Mouse (Mus musculus) kidney, embryonic 14.5 days (tissue): ENCODE results near the gene Zswim4. TPM values are rescaled to one million over a fixed set of nuclear protein-coding genes. Genes with fewer than 3 reads are reported as not detected.

Experiments
- ATAC-seq: fragments of 200-750 bp; cut with Nextera tagmentation; 2 replicates; pipeline ENCODE4 v1.8.0; 2017; ENCODE audit warnings: moderate number of reproducible peaks, mild to moderate bottlenecking, moderate TSS enrichment, moderate library complexity; ENCODE audit not compliant: low FRiP score, low TSS enrichment
- H3K27ac ChIP-seq: fragments of 300-500 bp; sonication (generic); 2 replicates; pipeline ENCODE4 v1.5.1; 2014; ENCODE audit warnings: low read depth, mild to moderate bottlenecking, low read length, moderate library complexity, mixed read lengths
- H3K27me3 ChIP-seq: fragments of 300-500 bp; sonication (generic); 2 replicates; pipeline ENCODE4 v1.6.1; 2014; ENCODE audit warnings: mild to moderate bottlenecking, low read length; ENCODE audit not compliant: control insufficient read depth, insufficient read depth
- H3K36me3 ChIP-seq: fragments of 300-500 bp; sonication (generic); 2 replicates; pipeline ENCODE4 v1.6.1; 2014; ENCODE audit warnings: low read length, mixed read lengths; ENCODE audit not compliant: control insufficient read depth, insufficient read depth
- H3K4me1 ChIP-seq: fragments of 300-500 bp; sonication (generic); 2 replicates; pipeline ENCODE4 v1.6.1; 2014; ENCODE audit warnings: low read length, mixed read lengths; ENCODE audit not compliant: control insufficient read depth, insufficient read depth
- H3K4me2 ChIP-seq: fragments of 300-500 bp; sonication (generic); replicated peaks from 2 replicates; pipeline ENCODE4 v1.6.1; 2014; ENCODE audit warnings: low read depth, mild to moderate bottlenecking, low read length
- H3K4me3 ChIP-seq: fragments of 300-500 bp; sonication (generic); 2 replicates; pipeline ENCODE4 v1.5.1; 2014; ENCODE audit warnings: mild to moderate bottlenecking, low read length
- H3K9ac ChIP-seq: fragments of 300-500 bp; sonication (generic); 2 replicates; pipeline ENCODE4 v1.6.1; 2014; ENCODE audit warnings: low read depth, mild to moderate bottlenecking, low read length, moderate library complexity
- H3K9me3 ChIP-seq: fragments of 300-500 bp; sonication (generic); 2 replicates; pipeline ENCODE4 v1.6.1; 2016; ENCODE audit warnings: low read length; ENCODE audit not compliant: control insufficient read depth
- WGBS: fragments of 180-500 bp; shearing (Covaris S2); extraction: QIAGEN DNeasy Blood & Tissue Kit; methylation state at CpG from one replicate; pipeline ENCODE4 v1.1.7; 2014; 5-methylcytosine and 5-hydroxymethylcytosine counted together
- polyA plus RNA-seq: library from polyadenylated mRNA; unstranded; fragments of >200 nt; fragmentation: Nextera tagmentation; extraction: Ambion mirVana; gene quantifications from 2 replicates; pipeline ENCODE4 v1.2.1, GENCODE M21; 2014

Zswim4 gene
- polyA plus RNA-seq, 1 experiment from 2014 or later = 15.7 TPM

DNA sequence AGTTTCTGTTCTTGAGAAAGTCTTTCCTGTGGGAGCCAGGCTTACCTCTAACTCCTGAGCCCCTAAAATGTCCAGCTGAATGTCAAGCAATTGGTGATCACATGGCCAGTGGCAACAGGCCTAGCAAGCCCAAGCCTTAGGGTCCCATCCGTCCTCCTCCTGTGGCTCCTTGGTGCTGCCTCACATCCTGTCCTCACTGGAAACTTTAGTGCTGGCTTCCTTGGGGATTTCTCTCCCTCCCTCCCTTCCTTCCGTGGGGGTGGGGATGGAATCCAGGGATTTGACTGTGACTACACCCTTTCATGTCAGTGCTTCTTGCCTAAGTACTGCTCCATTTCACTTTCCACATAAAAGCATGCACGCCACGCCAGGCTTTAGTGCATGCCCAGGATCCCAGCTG lies 47.3 kb downstream of the Zswim4 start:
- Histone ChIP-seq H3K9me3 (no peaks in the 10 kb centered on the region), H3K27ac (no peak overlapping the region)

DNA sequence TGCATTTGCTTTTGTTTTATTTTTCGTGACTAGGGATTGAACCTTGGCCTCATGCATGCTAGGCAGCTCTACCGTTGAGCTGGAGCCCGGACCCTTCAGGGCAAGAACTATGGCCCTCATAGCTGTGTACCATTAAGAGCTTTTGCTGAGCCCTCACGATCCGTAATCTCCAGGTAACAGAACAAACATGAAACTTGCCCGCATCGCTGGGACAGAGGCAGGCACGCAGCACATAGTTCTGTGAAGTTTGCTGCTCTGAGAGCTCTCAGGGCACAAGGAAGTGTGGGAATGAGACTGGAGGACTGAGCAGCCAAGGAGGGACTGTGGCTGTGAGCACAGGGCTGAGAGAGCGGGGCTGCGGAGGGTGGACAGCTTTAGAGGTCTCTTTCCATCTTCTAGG lies 48.2 kb downstream of the Zswim4 start:
- ATAC-seq = no peak
- WGBS = 82% methylated on average over 10 of the region's 10 CpGs
- Histone ChIP-seq H3K27ac (no peak overlapping the region), H3K4me2 (no peak overlapping the region), H3K9ac (no peak overlapping the region), H3K36me3 (no peaks in the 10 kb centered on the region), H3K4me1 (peaks cover 14% of the 10 kb centered on the region; the same call in 1 of the 2 replicates), H3K4me3 (no peak overlapping the region), H3K27me3 (no peaks in the 10 kb centered on the region; the same call in 1 of the 2 replicates), H3K9me3 (no peaks in the 10 kb centered on the region)

More for the DNA sequence above, 47.3 kb downstream of the Zswim4 start:
- WGBS = 41% methylated on average over 4 of the region's 4 CpGs
- Histone ChIP-seq H3K4me2 (no peak overlapping the region), H3K27me3 (no peaks in the 10 kb centered on the region; the same call in 1 of the 2 replicates), H3K4me3 (no peak overlapping the region), H3K36me3 (no peaks in the 10 kb centered on the region), H3K9ac (no peak overlapping the region), H3K4me1 (peaks cover 9% of the 10 kb centered on the region; the same call in 1 of the 2 replicates)
- no peak for ATAC-seq

DNA sequence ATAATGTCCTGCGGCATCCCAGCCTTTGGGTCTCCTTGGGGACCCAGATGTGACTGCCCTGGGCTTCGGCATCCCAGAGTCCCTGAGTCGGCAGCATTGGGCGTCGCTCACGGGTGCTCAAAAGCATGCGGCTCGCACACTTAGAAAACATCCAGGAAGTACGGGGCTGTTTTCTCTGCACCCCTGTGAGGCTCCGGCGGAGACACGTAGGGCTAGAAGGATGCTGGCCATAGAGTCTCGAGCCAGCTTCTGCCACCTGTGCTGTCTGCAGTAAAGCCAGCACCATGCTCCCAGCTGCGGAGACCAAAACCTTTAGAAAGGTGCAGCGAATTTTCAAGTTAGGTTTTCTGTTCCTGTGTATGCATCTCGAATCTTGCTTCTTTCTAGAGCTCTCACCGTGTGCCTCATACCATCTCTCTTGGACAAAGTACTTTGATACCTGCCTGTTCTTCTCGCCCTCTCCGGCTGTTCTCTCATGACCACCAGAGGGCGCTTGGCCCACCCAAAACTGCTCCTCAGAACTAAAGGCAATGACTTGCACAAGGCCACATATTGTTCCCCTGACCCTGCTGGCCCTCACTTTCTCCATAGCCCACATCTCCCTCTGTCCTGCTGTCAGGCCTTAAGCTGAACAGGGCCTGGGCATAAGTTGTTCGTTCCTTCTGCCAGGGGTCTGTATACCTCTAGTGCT lies 49.6 kb downstream of the Zswim4 start:
- peak overlapping the region; percentile 32 for H3K4me3 ChIP-seq
- 3% methylated on average over 21 of the region's 21 CpGs for WGBS
- H3K36me3 ChIP-seq = no peaks in the 10 kb centered on the region
- peak overlapping the region; percentile 52 for H3K4me2 ChIP-seq
- ATAC-seq = no peak
- no peaks in the 10 kb centered on the region; the same call in 1 of the 2 replicates for H3K27me3 ChIP-seq
- peak overlapping the region; percentile 19 for H3K9ac ChIP-seq
- no peak overlapping the region for H3K27ac ChIP-seq
- H3K4me1 ChIP-seq = peaks cover 19% of the 10 kb centered on the region; the same call in 1 of the 2 replicates
- H3K9me3 ChIP-seq = no peaks in the 10 kb centered on the region

DNA sequence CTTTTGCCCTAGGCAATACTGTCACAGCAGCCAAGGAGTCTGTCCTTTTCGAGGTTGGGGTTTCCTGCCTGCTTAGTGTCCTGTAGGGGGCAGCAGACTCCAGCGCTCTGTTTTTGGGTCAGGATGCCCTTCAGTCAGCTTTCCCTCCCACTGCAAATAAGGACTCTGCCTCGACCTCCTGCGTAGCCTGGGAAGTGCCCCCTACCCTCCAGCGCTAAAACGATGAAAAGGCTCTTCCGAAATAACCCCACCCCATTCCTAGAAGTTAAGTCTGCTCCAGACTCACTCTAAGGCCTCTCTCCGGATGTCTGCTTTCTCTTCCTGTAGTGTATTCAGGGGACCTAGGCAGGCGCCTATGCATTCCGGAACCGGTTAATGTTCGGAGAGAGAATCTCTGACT lies 50.3 kb downstream of the Zswim4 start:
- whole genome bisulfite sequencing = 2% methylated on average over 12 of the region's 12 CpGs
- Histone ChIP-seq H3K4me2 (peak overlapping the region; percentile 52), H3K9ac (peak overlapping the region; percentile 19; the same call in 1 of the 2 replicates), H3K4me1 (peaks cover 17% of the 10 kb centered on the region), H3K9me3 (no peaks in the 10 kb centered on the region), H3K27ac (no peak overlapping the region), H3K27me3 (no peaks in the 10 kb centered on the region; the same call in 1 of the 2 replicates), H3K4me3 (peak overlapping the region; percentile 32), H3K36me3 (no peaks in the 10 kb centered on the region)
- peak; percentile 23; the same call in 1 of the 2 replicates for ATAC-seq

DNA sequence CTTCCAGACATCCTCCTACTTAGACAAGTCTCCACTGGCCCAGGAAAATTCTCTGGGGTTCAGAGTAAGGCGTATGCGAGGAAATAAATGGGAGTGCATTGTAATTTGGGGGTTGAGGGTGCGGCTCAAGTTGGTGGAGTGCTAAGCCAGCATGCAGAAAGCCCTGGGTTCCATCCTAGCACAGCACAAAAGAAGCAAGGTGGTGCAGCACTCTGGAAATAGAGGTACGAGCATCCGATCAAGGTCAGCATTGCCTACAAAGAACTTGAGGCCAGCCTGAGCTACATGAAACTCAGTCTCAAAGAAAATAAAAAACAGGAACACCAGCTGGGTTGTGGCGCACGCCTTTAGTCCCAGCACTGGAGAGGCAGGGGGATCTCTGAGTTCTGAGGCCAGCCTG lies 51.7 kb downstream of the Zswim4 start, which contains the start of gene Nanos3:
Gene Nanos3, minus strand, starts transcription at position 101 of the 400 bp plus-strand sequence.
- H3K27me3 ChIP-seq = no peaks in the 10 kb centered on the region; the same call in 1 of the 2 replicates
- no peak for ATAC-seq
- H3K4me1 ChIP-seq = peaks cover 32% of the 10 kb centered on the region
- H3K36me3 ChIP-seq = no peaks in the 10 kb centered on the region
- peak within 1 kb of the TSS; percentile 75 for H3K4me3 ChIP-seq
- H3K4me2 ChIP-seq = peak within 1 kb of the TSS; percentile 84
- H3K27ac ChIP-seq = peak within 1 kb of the TSS; percentile 94
- no peaks in the 10 kb centered on the region for H3K9me3 ChIP-seq
- peak within 1 kb of the TSS; percentile 99 for H3K9ac ChIP-seq
- 97% methylated on average over 7 of the region's 7 CpGs for WGBS

DNA sequence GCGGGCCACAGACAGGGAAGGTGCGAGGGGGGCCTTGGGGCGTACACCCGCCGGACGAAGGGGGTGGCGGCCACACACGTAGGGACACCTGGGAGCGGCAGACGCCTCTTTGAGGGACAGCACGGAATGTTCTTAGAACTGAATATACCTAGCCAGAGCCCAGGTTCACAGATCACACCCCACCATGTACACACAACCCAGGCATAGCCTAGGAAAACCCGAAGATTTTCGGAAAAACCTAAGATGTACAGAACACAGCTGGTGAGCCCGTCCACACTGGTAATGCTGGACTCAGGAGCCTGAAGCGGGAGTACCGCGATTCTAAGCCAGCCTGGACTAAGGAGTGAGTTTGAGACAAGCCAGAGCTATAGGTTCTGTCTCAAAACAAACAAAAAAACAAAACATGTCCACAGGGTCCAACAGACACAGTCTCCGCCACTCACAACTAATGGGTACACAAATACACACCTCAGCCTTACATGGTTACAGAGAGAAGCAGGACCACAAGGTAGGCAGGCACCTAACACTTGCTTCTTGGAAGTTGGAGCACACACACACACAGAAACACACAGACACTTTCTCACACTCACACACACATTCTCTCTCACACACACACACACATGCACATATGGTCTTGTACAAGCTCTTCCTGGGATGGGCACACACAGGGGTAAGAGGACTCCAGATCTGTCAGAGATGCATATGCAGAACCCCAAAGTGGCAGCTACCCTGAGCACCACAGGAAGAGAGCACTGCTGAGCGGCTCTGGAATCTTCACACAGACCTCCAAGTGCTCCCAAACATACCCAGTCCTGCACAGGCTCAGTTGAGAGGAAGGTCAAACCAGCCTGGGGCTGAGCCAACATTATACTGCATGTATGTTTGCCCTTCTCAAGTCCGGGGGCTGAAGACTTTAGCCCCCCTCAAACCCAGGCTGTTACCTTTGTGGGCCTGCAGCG lies 52.5 kb downstream of the Zswim4 start:
- no peaks in the 10 kb centered on the region; the same call in 1 of the 2 replicates for H3K27me3 ChIP-seq
- H3K27ac ChIP-seq = peak overlapping the region; percentile 94
- H3K36me3 ChIP-seq = no peaks in the 10 kb centered on the region
- no peaks in the 10 kb centered on the region for H3K9me3 ChIP-seq
- peak overlapping the region; percentile 99 for H3K9ac ChIP-seq
- H3K4me2 ChIP-seq = peak overlapping the region; percentile 84
- peak overlapping the region; percentile 75 for H3K4me3 ChIP-seq
- WGBS = 18% methylated on average over 21 of the region's 21 CpGs
- peaks cover 39% of the 10 kb centered on the region for H3K4me1 ChIP-seq
- ATAC-seq = no peak

DNA sequence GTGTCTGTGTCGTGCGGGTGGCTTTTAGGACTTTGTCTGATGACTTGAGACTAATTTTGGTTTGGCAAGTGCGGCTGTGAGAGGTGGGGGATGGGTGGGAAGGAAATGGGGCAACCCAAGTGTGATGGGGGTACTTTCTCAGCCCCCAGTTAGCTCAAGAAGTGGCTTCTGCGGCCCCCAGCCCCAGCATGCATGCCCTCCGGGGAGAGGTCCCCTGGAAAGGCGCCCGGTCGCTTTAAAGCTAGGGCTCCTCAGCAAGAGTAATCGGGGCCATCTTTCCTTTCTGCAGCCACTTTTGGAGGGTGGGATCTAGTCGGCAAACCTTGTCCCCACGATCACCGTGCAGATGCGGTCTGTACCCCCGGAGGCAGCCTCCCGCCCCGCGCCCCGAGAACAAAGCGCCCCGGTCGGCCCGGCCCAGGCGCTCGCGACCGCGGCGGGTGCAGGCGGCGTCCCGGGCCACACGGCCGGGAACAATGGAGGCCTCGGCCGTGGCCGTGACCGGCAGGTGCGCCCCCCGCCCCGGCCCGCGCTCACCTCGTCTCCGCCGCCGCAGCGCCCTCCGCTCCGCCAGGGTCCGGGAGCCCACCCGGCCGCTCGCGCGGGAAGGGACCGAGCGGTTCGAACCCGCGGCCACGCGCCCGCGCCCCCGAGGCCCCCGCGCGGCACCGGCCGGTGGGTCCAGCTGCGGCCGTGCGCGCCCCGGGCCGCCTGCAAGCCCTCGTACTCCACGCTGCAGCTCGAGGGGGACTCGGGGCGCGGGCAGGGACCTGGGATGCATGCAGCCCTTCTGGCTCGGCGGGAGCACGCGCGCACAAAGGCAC lies 53.4 kb downstream of the Zswim4 start:
- peak; percentile 25 for ATAC-seq
- H3K27ac ChIP-seq = peak overlapping the region; percentile 94

DNA sequence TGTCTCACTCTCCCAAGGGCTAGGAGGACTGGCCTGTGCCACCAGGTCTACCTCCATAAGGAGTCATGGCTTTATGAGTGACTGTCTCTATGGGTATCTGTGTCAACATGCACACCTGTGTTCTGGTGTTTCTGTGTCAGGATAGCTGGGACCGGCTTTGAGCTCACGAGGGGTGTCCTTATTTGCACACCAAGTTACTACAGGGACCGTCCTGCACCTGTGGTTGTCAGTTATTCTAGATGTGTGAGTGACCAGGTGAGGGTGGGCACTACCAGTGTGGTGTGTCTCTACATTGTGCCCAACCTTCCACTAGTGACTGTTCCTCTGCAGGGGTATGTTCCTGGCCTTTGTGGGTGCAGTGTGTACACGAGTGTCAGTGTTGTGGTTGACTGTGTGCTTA lies 54.0 kb downstream of the Zswim4 start:
- ATAC-seq = no peak
- H3K4me1 ChIP-seq = peaks cover 39% of the 10 kb centered on the region
- 42% methylated on average over 4 of the region's 4 CpGs for WGBS

More for the DNA sequence above, 53.4 kb downstream of the Zswim4 start:
- peak overlapping the region; percentile 99 for H3K9ac ChIP-seq
- H3K4me3 ChIP-seq = peak overlapping the region; percentile 75
- H3K27me3 ChIP-seq = no peaks in the 10 kb centered on the region
- no peaks in the 10 kb centered on the region for H3K9me3 ChIP-seq
- no peaks in the 10 kb centered on the region for H3K36me3 ChIP-seq
- under 1% methylated on average over 60 of the region's 87 CpGs for WGBS
- H3K4me1 ChIP-seq = peaks cover 39% of the 10 kb centered on the region
- peak overlapping the region; percentile 84 for H3K4me2 ChIP-seq

More for the DNA sequence above, 54.0 kb downstream of the Zswim4 start:
- Histone ChIP-seq H3K9me3 (no peaks in the 10 kb centered on the region), H3K4me2 (peak overlapping the region; percentile 84), H3K27me3 (no peaks in the 10 kb centered on the region), H3K9ac (peak overlapping the region; percentile 99), H3K36me3 (no peaks in the 10 kb centered on the region), H3K4me3 (peak overlapping the region; percentile 75), H3K27ac (peak overlapping the region; percentile 94)
